Mouse (Mus musculus): ENCODE measurements around the gene Vmn2r107. TPM values are rescaled to one million over a fixed set of nuclear protein-coding genes. Genes with fewer than 3 reads are reported as not detected.

Vmn2r107 gene
- polyA plus RNA-seq (2015; fragmentation: Nextera tagmentation; extraction: Ambion mirVana): not detected in 2 replicates

GRCm38 (mm10) chr17:20344942-20345341, at the start of gene Vmn2r107:
Gene Vmn2r107 (plus strand): TSS chr17:20345242.
- no peak for ATAC-seq
- Histone ChIP-seq H3K9me3 (ENCODE audit: control insufficient read depth) (no peaks in the 10 kb centered on the region), H3K36me3 (ENCODE audit: control insufficient read depth, insufficient read depth) (no peaks in the 10 kb centered on the region), H3K27me3 (replicated peaks; ENCODE audit: control insufficient read depth, insufficient read depth, low read length) (no peaks in the 10 kb centered on the region), H3K4me3 (ENCODE audit: low read depth, low read length) (no peak within 1 kb of the TSS), H3K4me2 (replicated peaks; ENCODE audit: low read depth) (no peak within 1 kb of the TSS), H3K4me1 (replicated peaks; ENCODE audit: control insufficient read depth, insufficient read depth, low read length) (no peaks in the 10 kb centered on the region), H3K9ac (ENCODE audit: low read depth, low read length) (no peak within 1 kb of the TSS), H3K27ac (ENCODE audit: low read depth, low read length) (no peak within 1 kb of the TSS)
- WGBS: 52% methylated on average over 2 of the region's 2 CpGs
- TF ChIP-seq CTCF (IDR thresholded peaks at IDR 0.05; ENCODE audit: low read depth): no peak

GRCm38 (mm10) chr17:20305790-20306189, 39.3 kb upstream of the Vmn2r107 start:
- TF ChIP-seq CTCF (IDR thresholded peaks at IDR 0.05; ENCODE audit: low read depth): no peak
- 92% methylated on average over 1 of the region's 1 CpGs for WGBS

GRCm38 (mm10) chr17:20399105-20399504, 54.1 kb downstream of the Vmn2r107 start:
- no peak; the same call in 1 of the 2 replicates for TF ChIP-seq CTCF (IDR thresholded peaks at IDR 0.05; ENCODE audit: low read depth)
- Histone ChIP-seq H3K4me2 (replicated peaks; ENCODE audit: low read depth) (no peak overlapping the region), H3K27me3 (replicated peaks; ENCODE audit: control insufficient read depth, insufficient read depth, low read length) (no peaks in the 10 kb centered on the region), H3K36me3 (ENCODE audit: control insufficient read depth, insufficient read depth) (no peaks in the 10 kb centered on the region), H3K4me1 (replicated peaks; ENCODE audit: control insufficient read depth, insufficient read depth, low read length) (no peaks in the 10 kb centered on the region), H3K9ac (ENCODE audit: low read depth, low read length) (no peak overlapping the region), H3K4me3 (ENCODE audit: low read depth, low read length) (no peak overlapping the region), H3K27ac (ENCODE audit: low read depth, low read length) (no peak overlapping the region), H3K9me3 (ENCODE audit: control insufficient read depth) (no peaks in the 10 kb centered on the region)
- WGBS: 39% methylated on average over 2 of the region's 2 CpGs
- no peak for ATAC-seq

More at GRCm38 (mm10) chr17:20305790-20306189, 39.3 kb upstream of the Vmn2r107 start:
- Histone ChIP-seq H3K27me3 (replicated peaks; ENCODE audit: control insufficient read depth, insufficient read depth, low read length) (no peaks in the 10 kb centered on the region), H3K36me3 (ENCODE audit: control insufficient read depth, insufficient read depth) (no peaks in the 10 kb centered on the region), H3K9ac (ENCODE audit: low read depth, low read length) (no peak overlapping the region), H3K4me1 (replicated peaks; ENCODE audit: control insufficient read depth, insufficient read depth, low read length) (no peaks in the 10 kb centered on the region), H3K4me2 (replicated peaks; ENCODE audit: low read depth) (no peak overlapping the region), H3K4me3 (ENCODE audit: low read depth, low read length) (no peak overlapping the region), H3K9me3 (ENCODE audit: control insufficient read depth) (no peaks in the 10 kb centered on the region), H3K27ac (ENCODE audit: low read depth, low read length) (no peak overlapping the region)
- ATAC-seq: no peak

- no peaks in the 10 kb centered on the region for H3K27me3 ChIP-seq (replicated peaks; ENCODE audit: control insufficient read depth, insufficient read depth, low read length)
- no peaks in the 10 kb centered on the region for H3K4me1 ChIP-seq (replicated peaks; ENCODE audit: control insufficient read depth, insufficient read depth, low read length)
- H3K9me3 ChIP-seq (ENCODE audit: control insufficient read depth): no peaks in the 10 kb centered on the region
- no peak for ATAC-seq
- no peak within 1 kb of the TSS for H3K4me3 ChIP-seq (ENCODE audit: low read depth, low read length)
- no peak within 1 kb of the TSS for H3K4me2 ChIP-seq (replicated peaks; ENCODE audit: low read depth)
- no peak for TF ChIP-seq CTCF (IDR thresholded peaks at IDR 0.05; ENCODE audit: low read depth)
- WGBS: 13% methylated on average over 1 of the region's 1 CpGs
- H3K36me3 ChIP-seq (ENCODE audit: control insufficient read depth, insufficient read depth): no peaks in the 10 kb centered on the region
- H3K27ac ChIP-seq (ENCODE audit: low read depth, low read length): no peak within 1 kb of the TSS
- no peak within 1 kb of the TSS for H3K9ac ChIP-seq (ENCODE audit: low read depth, low read length)
Measured at GRCm38 (mm10) chr17:20413846-20414245, 68.8 kb downstream of the Vmn2r107 start, which contains the start of gene Vmn1r224. Gene Vmn1r224 (plus strand): TSS chr17:20414146.

Other genes with a start within 250 kb of the Vmn2r107 start
- gene Fpr-rs7, start 231.0 kb upstream of the Vmn2r107 start, polyA plus RNA-seq (2015; fragmentation: Nextera tagmentation; extraction: Ambion mirVana): not detected in 2 replicates
- not detected in 2 replicates for gene Fpr-rs6, start 162.1 kb upstream of the Vmn2r107 start, polyA plus RNA-seq (2015; fragmentation: Nextera tagmentation; extraction: Ambion mirVana)
- gene Vmn2r105, start 110.2 kb upstream of the Vmn2r107 start, polyA plus RNA-seq (2015; fragmentation: Nextera tagmentation; extraction: Ambion mirVana): not detected in 2 replicates
- not detected in 2 replicates for gene Vmn2r106, start 59.7 kb upstream of the Vmn2r107 start, polyA plus RNA-seq (2015; fragmentation: Nextera tagmentation; extraction: Ambion mirVana)
- not detected in 2 replicates for gene Vmn1r224, start 68.9 kb downstream of the Vmn2r107 start, polyA plus RNA-seq (2015; fragmentation: Nextera tagmentation; extraction: Ambion mirVana)
- gene Vmn2r108, start 136.1 kb downstream of the Vmn2r107 start, polyA plus RNA-seq (2015; fragmentation: Nextera tagmentation; extraction: Ambion mirVana): not detected in 2 replicates
- not detected in 2 replicates for gene Vmn1r225, start 152.9 kb downstream of the Vmn2r107 start, polyA plus RNA-seq (2015; fragmentation: Nextera tagmentation; extraction: Ambion mirVana)
- not detected in 2 replicates for gene Vmn2r109, start 219.5 kb downstream of the Vmn2r107 start, polyA plus RNA-seq (2015; fragmentation: Nextera tagmentation; extraction: Ambion mirVana)

Data from intestine, postnatal 0 days (tissue).